Comparison of ENCODE assay signal across 15 mouse cellular contexts in the genomic region with DNA sequence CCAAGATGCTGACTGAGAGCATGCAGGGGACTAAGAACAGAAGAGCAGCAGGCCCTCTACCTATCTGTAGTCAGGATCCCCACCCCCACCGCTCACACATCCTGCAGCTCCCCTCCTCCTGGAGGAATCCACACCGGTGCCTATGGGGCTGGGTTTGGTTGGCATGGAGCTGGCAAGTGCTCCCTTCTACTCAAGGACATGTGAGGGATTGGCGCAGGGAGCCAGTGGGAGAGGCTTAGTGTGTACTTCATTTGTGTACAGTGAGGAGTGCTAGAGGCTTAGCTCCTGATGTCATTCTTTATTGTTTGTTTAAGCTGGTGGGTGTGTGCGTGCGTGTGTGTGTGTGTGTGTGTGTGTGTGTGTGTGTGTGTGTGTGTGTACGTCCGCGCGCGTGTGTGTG. TPM values are rescaled to one million over a fixed set of nuclear protein-coding genes. Genes with fewer than 3 reads are reported as not detected.
DNase-seq lines count a peak whose midpoint lies in the region; ATAC-seq lines count a peak whose summit lies in the region.
"Had no signal": no experiment of that assay in that cellular context is flagged by ENCODE, and none has a peak within 500 bp of the region (broad histone marks: within the 10 kb centered on the region; RNA-seq: fewer than 3 reads in every experiment).

No protein-coding gene starts in this region.

- H3K9ac ChIP-seq in kidney, embryonic 16.5 days (replicated peaks; ENCODE audit: low read length) = no peak overlapping the region
- H3K9ac ChIP-seq in kidney, embryonic 15.5 days = no peak overlapping the region
- H3K9ac ChIP-seq in embryonic facial prominence, embryonic 15.5 days = no peak overlapping the region
- H3K9ac ChIP-seq: midbrain, embryonic 15.5 days had no signal

- H3K9me3 ChIP-seq in kidney, embryonic 16.5 days (ENCODE audit: low read length) = no peaks in the 10 kb centered on the region
- H3K9me3 ChIP-seq in kidney, embryonic 15.5 days (replicated peaks) = no peaks in the 10 kb centered on the region
- H3K9me3 ChIP-seq in embryonic facial prominence, embryonic 15.5 days (replicated peaks) = no peaks in the 10 kb centered on the region
- H3K9me3 ChIP-seq: midbrain, embryonic 15.5 days had no signal

- 72% methylated on average over 10 of the region's 10 CpGs for WGBS in kidney, embryonic 16.5 days
- 83% methylated on average over 10 of the region's 10 CpGs for WGBS in kidney, embryonic 15.5 days
- 72% methylated on average over 10 of the region's 10 CpGs for WGBS in embryonic facial prominence, embryonic 15.5 days
- WGBS in large intestine, adult 2 months = 22% methylated on average over 10 of the region's 10 CpGs

- DNase-seq in large intestine, adult 2 months (ENCODE audit: low read depth, low spot score) = peak; percentile 70
- DNase-seq in lung, postnatal 4 days = peak; percentile 71 to 90
- no peak for DNase-seq in layer of hippocampus, postnatal 25 days (ENCODE audit: extremely low spot score in 1 of 2, low spot score in 1 of 2)
- DNase-seq in kidney, adult 8-10 months = no peak
- DNase-seq: cerebellum, adult 8-10 months; gastrocnemius, postnatal 36 days; kidney, adult 9 months; retina, postnatal 1 day; thymus, adult 2 months had no signal

- H3K27ac ChIP-seq in kidney, embryonic 16.5 days (ENCODE audit: low read length) = no peak overlapping the region
- H3K27ac ChIP-seq in kidney, embryonic 15.5 days = no peak overlapping the region
- H3K27ac ChIP-seq in embryonic facial prominence, embryonic 15.5 days (replicated peaks) = peak overlapping the region; percentile 82
- H3K27ac ChIP-seq: midbrain, embryonic 15.5 days had no signal

- ATAC-seq in kidney, embryonic 16.5 days (ENCODE audit: low FRiP score, low TSS enrichment) = 0 out of 2 replicates have a peak, but pooled peaks have one; percentile 28
- ATAC-seq in kidney, embryonic 15.5 days (replicated peaks; ENCODE audit: low FRiP score) = no peak
- ATAC-seq in embryonic facial prominence, embryonic 15.5 days (ENCODE audit: insufficient number of reproducible peaks, low FRiP score, low TSS enrichment, low read depth) = peak; percentile 65
- ATAC-seq: midbrain, embryonic 15.5 days had no signal

- no peaks in the 10 kb centered on the region for H3K27me3 ChIP-seq in kidney, embryonic 16.5 days (ENCODE audit: insufficient read depth, low read length)
- H3K27me3 ChIP-seq in kidney, embryonic 15.5 days = no peaks in the 10 kb centered on the region
- no peaks in the 10 kb centered on the region for H3K27me3 ChIP-seq in embryonic facial prominence, embryonic 15.5 days
- H3K27me3 ChIP-seq: CH12.LX; midbrain, embryonic 15.5 days had no signal

- no peak overlapping the region for H3K4me3 ChIP-seq in kidney, embryonic 16.5 days (ENCODE audit: low read length)
- H3K4me3 ChIP-seq in kidney, embryonic 15.5 days (replicated peaks) = no peak overlapping the region
- H3K4me3 ChIP-seq in embryonic facial prominence, embryonic 15.5 days (replicated peaks) = no peak overlapping the region
- H3K4me3 ChIP-seq: midbrain, embryonic 15.5 days had no signal

- H3K4me1 ChIP-seq in kidney, embryonic 16.5 days (ENCODE audit: insufficient read depth, low read length) = no peaks in the 10 kb centered on the region
- H3K4me1 ChIP-seq in kidney, embryonic 15.5 days = peaks cover 5% of the 10 kb centered on the region
- H3K4me1 ChIP-seq in embryonic facial prominence, embryonic 15.5 days = peaks cover 22% of the 10 kb centered on the region
- H3K4me1 ChIP-seq: midbrain, embryonic 15.5 days had no signal

- no peak overlapping the region for H3K4me2 ChIP-seq in kidney, embryonic 16.5 days (replicated peaks; ENCODE audit: low read depth, low read length)
- H3K4me2 ChIP-seq in kidney, embryonic 15.5 days = no peak overlapping the region
- no peak overlapping the region for H3K4me2 ChIP-seq in embryonic facial prominence, embryonic 15.5 days (replicated peaks)
- H3K4me2 ChIP-seq: midbrain, embryonic 15.5 days had no signal

- H3K36me3 ChIP-seq in kidney, embryonic 16.5 days (ENCODE audit: insufficient read depth, low read length) = no peaks in the 10 kb centered on the region
- no peaks in the 10 kb centered on the region for H3K36me3 ChIP-seq in kidney, embryonic 15.5 days
- no peaks in the 10 kb centered on the region for H3K36me3 ChIP-seq in embryonic facial prominence, embryonic 15.5 days
- H3K36me3 ChIP-seq: midbrain, embryonic 15.5 days had no signal

RNA-seq across cellular contexts. Expression of gene Emp2, which starts 36.1 kb away (rescaled TPM):
- 24.6 and 28.7 TPM in 2 replicates for polyA plus RNA-seq in kidney, embryonic 16.5 days (2015; fragmentation: Nextera tagmentation; extraction: Ambion mirVana)
- 18.5 and 19.6 TPM in 2 replicates for polyA plus RNA-seq in kidney, embryonic 15.5 days (2015; fragmentation: Nextera tagmentation; extraction: Ambion mirVana)
- polyA plus RNA-seq in embryonic facial prominence, embryonic 15.5 days (2015; fragmentation: Nextera tagmentation; extraction: Ambion mirVana) = 76.9 and 79.5 TPM in 2 replicates
- 11.9 and 12.7 TPM in 2 replicates for polyA plus RNA-seq in large intestine, adult 2 months (2012; rRNA removed)
- total RNA-seq in layer of hippocampus, postnatal 25 days (2021) = 10 to 100 TPM; 18.4 to 19.1 TPM
- total RNA-seq: CH12.LX had no signal

RNA-seq across cellular contexts. Expression of gene Tekt5, which starts 45.4 kb away (rescaled TPM):
- 0.70 and 0.87 TPM in 2 replicates for polyA plus RNA-seq in kidney, embryonic 16.5 days (2015; fragmentation: Nextera tagmentation; extraction: Ambion mirVana)
- 0.91 and 1.1 TPM in 2 replicates for polyA plus RNA-seq in kidney, embryonic 15.5 days (2015; fragmentation: Nextera tagmentation; extraction: Ambion mirVana)
- polyA plus RNA-seq in embryonic facial prominence, embryonic 15.5 days (2015; fragmentation: Nextera tagmentation; extraction: Ambion mirVana) = 2.6 and 2.9 TPM in 2 replicates
- 0.06 and 0.19 TPM in 2 replicates for polyA plus RNA-seq in large intestine, adult 2 months (2012; rRNA removed)
- 1 to 10 TPM; 6.6 TPM for total RNA-seq in layer of hippocampus, postnatal 25 days (2021)
- total RNA-seq: CH12.LX; gastrocnemius, postnatal 36 days had no signal
- polyA plus RNA-seq: limb, embryonic 11.5 days had no signal

Comparison
In these comparisons a context has a peak if more than half of its experiments do, and no peak if none do; other contexts are left out.
1. DNase-seq: peak in large intestine, adult 2 months (single experiment) and lung, postnatal 4 days (2 of 2); none in layer of hippocampus, postnatal 25 days (0 of 2) and kidney, adult 8-10 months (0 of 2).